Mouse (Mus musculus) C2C12 (cell line): Measurements from ENCODE around the gene Rbm4b.

ENCODE experiments used
- CTCF ChIP-seq: IDR thresholded peaks from one replicate; pipeline ENCODE4 v1.5.1; 2011; ENCODE audit not compliant: control insufficient read depth, insufficient read depth, insufficient read length
- FOSL1 ChIP-seq: IDR thresholded peaks from one replicate; pipeline ENCODE4 v1.8.0; 2011; ENCODE audit warnings: mild to moderate bottlenecking, low read length; ENCODE audit not compliant: poor library complexity, insufficient read depth, severe bottlenecking
- MAX ChIP-seq: IDR thresholded peaks from one replicate; pipeline ENCODE4 v1.6.1; 2011; ENCODE audit warnings: mild to moderate bottlenecking, control low read depth
- MYOD1 ChIP-seq: IDR thresholded peaks from one replicate; pipeline ENCODE4 v1.6.1; 2011; ENCODE audit warnings: low read depth; ENCODE audit not compliant: control insufficient read depth, insufficient read length
- USF1 ChIP-seq: IDR thresholded peaks from one replicate; pipeline ENCODE4 v1.6.1; 2011; ENCODE audit warnings: low read depth, mild to moderate bottlenecking, control low read depth, moderate library complexity

DNA sequence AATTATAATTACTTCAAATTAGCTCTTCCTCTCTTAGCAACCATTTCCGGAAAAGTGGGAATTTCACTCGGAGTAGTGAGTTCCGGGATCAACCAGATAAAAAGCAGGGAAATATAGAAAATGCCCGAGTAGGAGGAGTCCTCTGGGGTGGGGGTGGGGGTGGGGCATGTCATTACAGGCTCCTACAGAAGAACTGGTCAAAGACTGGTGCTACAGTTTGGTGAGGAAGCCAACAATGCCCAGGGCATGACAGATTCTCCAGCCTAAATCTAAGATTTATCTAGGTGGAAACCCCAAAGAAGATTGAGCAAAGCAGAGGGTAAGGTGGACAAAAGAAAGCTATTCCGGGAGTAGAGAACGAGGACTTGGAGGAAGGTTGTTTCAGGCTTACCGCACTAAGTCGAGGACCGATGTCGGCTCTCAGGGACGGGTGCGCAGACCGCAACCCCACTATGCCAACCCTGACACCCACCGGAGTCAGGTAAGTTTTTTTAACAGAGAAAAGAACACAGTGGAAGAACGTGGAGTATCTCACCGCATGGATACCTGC, 37.1 kb downstream of the Rbm4b start:
- TF ChIP-seq CTCF, result no peak
- TF ChIP-seq FOSL1, result no peak
- TF ChIP-seq MYOD1, result no peak
- TF ChIP-seq USF1, result no peak
- TF ChIP-seq MAX, result no peak
